Mouse (Mus musculus) layer of hippocampus, adult 2 months (tissue): ENCODE measurements at regions not wholly inside any gene's neighbourhood (a gene's known extent, or its start where the extent isn't known, plus 50 kb on each side); places are given as distances from the start of the nearest gene placed in this dataset.
"Not testable (repeated sequence)": the region's sequence is repeated elsewhere in the genome, so short reads cannot be mapped to it uniquely, and the experiment has no call there.

ENCODE experiments used
- DNase-seq, 2 experiments: peaks; one replicate each; pipeline ENCODE4 v3.0.0; 2022; ENCODE audit warnings: low spot score in 2 of 2
- H3K27ac ChIP-seq: fragments of 200-600 bp; 2 replicates; pipeline ENCODE4 v1.8.1; 2022
- H3K4me3 ChIP-seq: fragments of 200-600 bp; 2 replicates; pipeline ENCODE4 v1.8.1; 2022; ENCODE audit warnings: mild to moderate bottlenecking
- CTCF ChIP-seq: fragments of 200-600 bp; conservative IDR thresholded peaks from 2 replicates; pipeline ENCODE4 v1.8.1; 2022; ENCODE audit warnings: antibody characterized with exemption, mild to moderate bottlenecking, moderate library complexity

DNA sequence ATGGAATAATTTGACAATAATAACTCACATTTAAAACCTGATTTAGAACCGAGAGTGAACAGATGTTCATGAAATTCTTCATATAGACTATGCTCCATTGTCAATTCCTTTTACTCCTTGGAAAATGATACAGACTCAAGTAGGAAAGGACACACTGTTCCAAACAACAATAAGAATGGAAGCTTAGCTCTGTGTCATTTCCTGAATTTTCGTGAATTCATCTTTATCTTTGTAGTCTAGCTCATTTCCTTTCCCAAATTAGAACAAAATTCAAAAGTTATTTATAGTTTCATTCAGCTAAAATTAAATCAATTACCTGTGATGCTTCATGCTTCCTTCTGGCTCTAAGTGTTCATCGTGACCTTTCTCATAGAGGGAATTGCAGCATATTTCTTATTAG is 553.2 kb upstream of the Adamts5 start:
- Histone ChIP-seq H3K27ac (no peak overlapping the region), H3K4me3 (no peak overlapping the region)
- no peak for TF ChIP-seq CTCF
- no peak for DNase-seq

DNA sequence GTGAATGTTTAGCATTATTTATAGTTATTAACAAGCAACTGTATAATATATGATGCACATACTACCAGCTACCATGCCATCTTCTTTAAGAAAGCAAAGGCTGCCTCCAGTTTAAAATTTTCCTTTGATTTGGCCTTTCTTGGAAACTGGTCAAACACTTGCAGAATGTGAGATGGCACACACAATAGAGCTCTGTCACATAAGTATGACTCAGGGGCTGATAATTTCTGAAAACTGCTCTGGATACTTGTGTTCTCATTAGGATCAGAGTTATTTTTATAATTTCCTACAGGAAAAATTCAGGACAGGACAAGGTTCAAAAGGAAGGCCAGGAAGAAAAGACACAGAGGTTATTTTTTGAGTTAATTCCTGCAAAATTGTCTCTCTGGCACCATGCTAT is 552.4 kb upstream of the Adamts5 start:
- Histone ChIP-seq H3K27ac (no peak overlapping the region), H3K4me3 (no peak overlapping the region)
- TF ChIP-seq CTCF, result no peak
- no peak for DNase-seq

DNA sequence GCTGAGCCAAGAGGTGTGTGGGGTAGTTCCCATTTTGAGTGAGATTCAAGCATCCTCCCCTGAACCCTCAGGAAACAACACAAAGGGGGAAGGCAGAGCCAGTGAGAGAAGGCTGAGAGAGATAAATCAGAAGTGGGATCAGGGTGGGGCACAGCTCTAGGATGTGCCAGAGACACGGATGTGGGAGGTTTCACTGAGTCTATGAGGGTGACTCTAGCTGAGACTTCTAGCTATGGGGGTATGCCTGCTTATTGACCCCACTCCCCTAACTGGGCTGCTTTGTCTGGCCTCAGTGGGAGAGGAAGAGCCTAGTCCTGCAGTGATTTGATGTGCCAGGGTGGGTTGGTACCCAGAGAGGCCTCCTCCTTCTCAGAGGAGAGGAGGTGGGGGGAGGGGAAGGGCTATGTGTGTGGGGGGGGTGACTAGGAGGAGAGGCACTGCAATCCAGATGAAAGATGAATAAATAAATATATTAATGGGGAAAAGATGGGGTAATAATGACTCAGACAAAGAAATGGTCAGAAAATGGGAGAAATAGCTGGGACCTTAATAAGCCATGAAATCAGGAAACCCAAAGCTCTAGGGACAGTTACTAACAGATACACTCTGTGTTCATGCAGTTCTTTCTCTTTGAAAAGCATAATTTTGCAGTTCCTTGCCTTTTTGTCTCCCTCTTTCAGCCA is 547.0 kb upstream of the Adamts5 start:
- no peak overlapping the region for H3K27ac ChIP-seq
- no peak for TF ChIP-seq CTCF
- DNase-seq, result no peak
- no peak overlapping the region for H3K4me3 ChIP-seq

DNA sequence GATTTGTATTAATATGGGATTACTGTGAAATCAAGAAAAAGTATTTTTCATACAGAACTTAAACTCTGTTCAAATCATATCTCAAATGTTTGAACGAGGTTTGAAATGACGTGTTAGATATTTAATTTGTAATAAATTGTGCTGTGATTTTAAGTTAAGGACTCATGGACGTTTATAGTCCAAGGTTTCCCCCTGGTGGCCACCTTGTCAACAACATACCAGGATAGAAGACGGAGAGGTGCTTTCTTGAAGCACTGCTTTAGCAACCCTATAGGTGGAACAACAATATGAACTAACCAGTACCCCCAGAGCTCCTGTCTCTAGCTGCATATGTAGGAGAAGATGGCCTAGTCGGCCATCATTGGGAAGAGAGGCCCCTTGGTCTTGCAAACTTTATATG is 517.8 kb upstream of the Adamts5 start:
- peak; percentile 46 to 77 for DNase-seq
- peak; percentile 83 for TF ChIP-seq CTCF
- not testable (repeated sequence) for H3K27ac ChIP-seq, H3K4me3 ChIP-seq

DNA sequence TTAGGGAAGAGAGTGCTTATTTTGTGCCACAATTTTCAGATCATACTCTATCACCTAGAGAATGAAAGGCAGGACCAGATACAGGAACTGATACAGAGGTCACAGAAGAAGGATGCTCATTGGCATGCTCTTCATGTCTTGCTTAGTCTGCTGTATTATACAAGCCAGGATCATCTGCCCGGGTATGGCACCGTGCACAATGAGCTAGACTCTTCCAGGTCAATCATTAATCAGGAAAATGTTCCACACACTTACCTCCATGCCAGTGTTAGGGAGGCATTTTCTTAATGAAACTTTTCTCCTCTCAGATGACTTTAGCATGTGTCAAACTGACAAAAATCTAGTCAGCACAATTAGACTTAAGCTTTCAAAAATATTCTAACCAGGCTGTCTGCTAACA is 502.7 kb upstream of the Adamts5 start:
- no peak overlapping the region for H3K27ac ChIP-seq
- no peak for TF ChIP-seq CTCF
- H3K4me3 ChIP-seq, result no peak overlapping the region
- DNase-seq, result no peak

DNA sequence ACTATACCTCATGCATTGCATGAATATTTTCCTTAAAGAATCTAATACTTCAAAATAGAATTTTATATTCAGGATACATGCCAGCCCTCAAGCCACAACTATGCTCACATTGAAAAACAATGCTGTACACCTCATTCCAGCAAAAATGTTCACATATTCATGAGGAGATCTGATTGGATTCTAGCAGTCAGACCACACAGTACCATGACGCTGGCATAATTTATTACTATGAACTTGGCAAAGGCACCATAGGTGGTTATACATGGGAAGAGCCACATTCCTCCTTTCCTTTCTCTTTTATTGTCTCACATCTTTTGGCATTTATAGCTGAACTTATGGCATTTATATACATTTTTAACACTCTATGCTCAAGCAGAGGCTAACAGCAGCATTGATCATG is 499.8 kb upstream of the Adamts5 start:
- no peak for DNase-seq
- Histone ChIP-seq H3K27ac (no peak overlapping the region), H3K4me3 (no peak overlapping the region)
- TF ChIP-seq CTCF, result no peak

DNA sequence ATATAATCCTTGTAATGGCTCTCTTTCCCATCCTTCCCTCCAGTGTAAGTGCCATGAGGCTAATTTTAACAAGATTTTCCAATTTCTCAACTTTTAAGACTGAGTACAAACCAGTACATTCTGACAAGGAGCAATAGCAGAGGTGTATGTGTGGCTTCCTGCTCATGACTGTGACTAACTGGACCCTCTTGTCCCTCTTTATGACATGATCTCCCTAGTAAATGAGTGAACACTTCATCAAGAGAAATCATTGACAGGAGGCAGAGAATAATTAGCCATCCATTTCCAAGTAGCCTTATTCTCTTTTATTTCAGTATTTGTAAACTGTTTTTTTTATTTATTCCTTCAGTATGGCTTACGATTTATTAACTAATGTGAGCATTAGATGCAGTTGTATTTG is 497.7 kb upstream of the Adamts5 start:
- Histone ChIP-seq H3K4me3 (no peak overlapping the region), H3K27ac (no peak overlapping the region)
- TF ChIP-seq CTCF, result no peak
- DNase-seq, result no peak

DNA sequence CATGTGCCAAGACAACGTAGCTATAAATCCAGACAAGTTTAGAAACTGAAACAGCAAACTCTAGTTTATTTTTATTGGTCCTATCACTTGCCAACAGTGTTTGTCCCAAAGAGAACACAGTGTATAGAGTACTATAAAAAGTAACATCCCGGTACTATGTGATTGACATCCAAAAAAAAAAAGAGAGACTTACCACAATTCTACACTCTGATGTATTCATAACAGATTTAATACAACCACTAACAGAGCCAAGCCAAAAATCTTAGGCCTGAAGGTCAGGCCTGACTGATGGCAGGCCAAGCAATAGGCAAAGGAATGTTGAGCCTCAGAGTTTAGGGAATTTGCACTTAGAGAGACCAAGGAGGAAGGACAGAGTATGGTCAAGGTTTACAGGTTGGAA is 495.9 kb upstream of the Adamts5 start:
- DNase-seq, result no peak
- TF ChIP-seq CTCF, result no peak
- Histone ChIP-seq H3K27ac (no peak overlapping the region), H3K4me3 (no peak overlapping the region)

DNA sequence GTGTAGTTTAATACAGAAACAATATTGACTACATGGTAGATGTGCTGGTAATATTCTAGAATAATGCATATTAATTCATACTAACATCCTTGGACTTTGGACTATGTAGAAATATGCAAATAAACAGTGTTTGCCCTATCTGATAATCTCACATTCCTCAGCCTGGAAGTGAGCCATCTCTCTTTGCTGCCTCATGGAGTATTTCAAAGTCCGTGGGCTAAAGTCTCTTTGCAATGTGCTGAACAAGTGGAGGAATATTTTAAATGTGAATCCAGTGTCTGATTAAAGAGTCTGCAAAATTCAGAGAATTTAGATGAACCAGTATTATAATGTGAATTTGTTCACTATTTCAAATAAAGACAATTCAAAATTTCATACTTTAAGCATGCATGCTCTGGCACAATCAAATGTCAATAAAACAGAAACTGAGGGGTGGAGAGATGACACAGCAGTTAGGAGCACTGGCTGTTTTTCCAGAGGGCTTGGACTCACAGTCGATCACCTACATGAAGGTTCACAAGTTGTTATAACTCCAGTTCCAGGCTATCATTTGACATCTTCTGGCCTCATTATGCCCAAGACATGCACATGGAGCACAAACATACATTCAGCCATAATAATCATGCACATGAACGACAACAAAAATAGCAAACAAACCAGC is 487.6 kb upstream of the Adamts5 start:
- Histone ChIP-seq H3K27ac (no peak overlapping the region), H3K4me3 (no peak overlapping the region)
- TF ChIP-seq CTCF, result no peak
- DNase-seq, result peak; percentile 22 to 24

DNA sequence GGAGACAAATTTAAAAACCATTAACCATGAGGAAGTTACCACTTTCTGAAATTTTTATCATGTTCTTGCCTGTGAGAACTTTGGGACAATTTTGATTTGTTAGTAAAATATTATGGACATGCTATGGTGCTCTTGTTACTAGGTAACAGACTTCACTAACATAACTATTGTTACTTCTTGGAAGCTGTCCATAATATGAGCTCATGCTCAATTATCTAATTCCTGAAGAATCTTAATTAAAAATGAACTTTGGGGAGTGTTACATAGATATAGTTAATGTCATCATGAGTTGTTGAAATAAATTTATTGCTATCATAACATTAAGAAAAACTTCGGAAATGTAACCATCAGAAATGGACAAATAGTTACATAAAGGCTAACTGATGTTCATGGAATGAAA is 486.5 kb upstream of the Adamts5 start:
- Histone ChIP-seq H3K4me3 (no peak overlapping the region), H3K27ac (no peak overlapping the region)
- no peak for TF ChIP-seq CTCF
- no peak for DNase-seq

DNA sequence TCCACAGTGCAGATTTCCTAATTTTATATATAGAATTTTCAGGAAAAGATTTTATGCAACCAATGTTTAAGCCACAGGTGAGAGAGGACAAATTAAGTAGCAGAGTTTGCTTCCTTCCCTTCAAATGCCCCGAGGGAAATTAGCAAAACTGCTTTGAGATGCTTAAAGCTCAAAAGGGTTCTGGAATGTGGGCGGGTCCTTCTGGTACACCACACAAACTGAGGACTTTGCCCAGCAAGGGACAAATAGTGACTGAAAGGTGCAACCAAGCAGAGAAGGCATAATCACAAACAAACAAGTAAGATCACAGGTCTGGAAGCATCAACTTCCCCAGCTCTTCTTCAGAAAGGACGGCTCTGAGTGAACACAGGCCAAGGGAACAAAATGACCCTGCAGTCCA is 476.4 kb upstream of the Adamts5 start:
- DNase-seq, result no peak
- no peak overlapping the region for H3K27ac ChIP-seq

DNA sequence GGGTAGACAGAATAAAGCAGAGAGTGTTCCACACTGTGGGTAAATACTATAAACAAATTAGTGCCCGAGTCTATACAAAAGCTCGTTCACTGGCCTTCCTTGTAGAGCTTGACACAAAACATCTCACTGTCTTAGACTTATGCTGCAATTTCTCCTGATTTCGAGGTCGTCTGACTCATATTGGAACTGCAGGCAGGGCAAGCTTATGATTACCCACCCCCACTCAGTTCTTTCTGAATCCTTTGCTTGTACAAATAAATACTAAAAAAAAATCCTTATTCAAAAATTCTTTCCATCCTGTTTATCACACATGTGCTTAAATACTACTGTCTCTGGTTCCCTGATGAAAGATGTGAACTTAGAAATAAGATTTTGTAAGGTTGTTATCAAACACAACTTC is 470.0 kb upstream of the Adamts5 start:
- no peak overlapping the region for H3K27ac ChIP-seq
- H3K4me3 ChIP-seq, result no peak overlapping the region
- DNase-seq, result no peak
- no peak for TF ChIP-seq CTCF

More for the DNA sequence above, 476.4 kb upstream of the Adamts5 start:
- TF ChIP-seq CTCF, result no peak
- H3K4me3 ChIP-seq, result no peak overlapping the region

DNA sequence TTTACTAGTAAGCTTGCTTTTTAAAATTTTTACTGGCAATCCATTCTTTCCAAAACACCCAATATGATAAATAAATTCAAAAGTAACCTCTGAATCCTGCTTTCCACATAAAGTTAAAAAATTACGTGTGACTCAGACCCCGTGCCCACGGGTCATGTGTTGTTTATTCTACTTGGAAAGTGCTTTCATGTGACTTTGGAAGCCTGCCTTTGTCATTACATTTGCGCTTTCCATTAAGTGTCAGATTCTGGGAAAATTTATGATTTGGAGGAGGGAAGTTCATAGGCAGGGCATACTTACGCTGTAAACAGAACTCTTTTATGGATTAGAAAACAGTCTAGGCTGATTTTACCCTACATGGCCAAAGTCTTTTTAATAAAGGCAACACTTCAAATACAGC is 466.8 kb upstream of the Adamts5 start:
- DNase-seq, result no peak
- Histone ChIP-seq H3K27ac (no peak overlapping the region), H3K4me3 (no peak overlapping the region)
- no peak for TF ChIP-seq CTCF

DNA sequence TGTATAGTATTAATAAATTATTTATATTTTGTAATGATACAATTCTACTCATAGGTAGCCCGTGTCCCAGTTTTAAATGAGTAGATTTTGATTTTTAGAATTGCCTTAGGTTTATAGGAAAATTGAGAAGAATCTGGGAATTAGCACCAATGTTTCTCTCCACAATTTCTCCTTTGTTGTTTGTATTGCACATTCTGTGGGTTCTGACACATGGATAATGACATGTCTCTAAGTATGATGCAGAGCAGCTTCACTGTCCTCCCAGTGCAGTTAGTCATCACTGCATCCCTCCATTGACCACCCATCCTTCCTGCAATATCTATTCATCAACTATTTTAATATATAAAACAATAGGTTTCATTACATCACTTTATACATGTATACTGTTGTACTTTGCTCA is 464.6 kb upstream of the Adamts5 start:
- Histone ChIP-seq H3K4me3 (no peak overlapping the region), H3K27ac (no peak overlapping the region)
- DNase-seq, result no peak
- no peak for TF ChIP-seq CTCF
